Mouse (Mus musculus): ENCODE data around the gene Gm10799. TPM values are rescaled to one million over a fixed set of nuclear protein-coding genes. Genes with fewer than 3 reads are reported as not detected.

The Gm10799 gene
- polyA plus RNA-seq, 1 experiment from 2014 or later: not detected

- Histone ChIP-seq H3K9ac (ENCODE audit: low read depth, low read length) (no peak overlapping the region), H3K36me3 (ENCODE audit: control insufficient read depth, insufficient read depth) (peaks cover 32% of the 10 kb centered on the region), H3K27me3 (replicated peaks; ENCODE audit: control insufficient read depth, insufficient read depth, low read length) (no peaks in the 10 kb centered on the region), H3K4me3 (ENCODE audit: low read depth, low read length) (no peak overlapping the region), H3K4me1 (replicated peaks; ENCODE audit: control insufficient read depth, insufficient read depth, low read length) (no peaks in the 10 kb centered on the region), H3K27ac (ENCODE audit: low read depth, low read length) (no peak overlapping the region), H3K9me3 (ENCODE audit: control insufficient read depth) (no peaks in the 10 kb centered on the region), H3K4me2 (replicated peaks; ENCODE audit: low read depth) (no peak overlapping the region)
- 56% methylated on average over 3 of the region's 3 CpGs for WGBS
- no peak for ATAC-seq
- no peak for TF ChIP-seq CTCF (IDR thresholded peaks at IDR 0.05; ENCODE audit: low read depth)
Observed at GRCm38 (mm10) chr2:104036316-104036715, 32.0 kb downstream of the Gm10799 start.

- H3K27me3 ChIP-seq (replicated peaks; ENCODE audit: control insufficient read depth, insufficient read depth, low read length): no peaks in the 10 kb centered on the region
- no peak overlapping the region for H3K4me3 ChIP-seq (ENCODE audit: low read depth, low read length)
- H3K27ac ChIP-seq (ENCODE audit: low read depth, low read length): no peak overlapping the region
- 77% methylated on average over 6 of the region's 6 CpGs for WGBS
- no peak overlapping the region for H3K9ac ChIP-seq (ENCODE audit: low read depth, low read length)
- H3K4me2 ChIP-seq (replicated peaks; ENCODE audit: low read depth): no peak overlapping the region
- H3K4me1 ChIP-seq (replicated peaks; ENCODE audit: control insufficient read depth, insufficient read depth, low read length): no peaks in the 10 kb centered on the region
- TF ChIP-seq CTCF (IDR thresholded peaks at IDR 0.05; ENCODE audit: low read depth): no peak
- ATAC-seq: no peak
- H3K36me3 ChIP-seq (ENCODE audit: control insufficient read depth, insufficient read depth): peaks cover 32% of the 10 kb centered on the region
- H3K9me3 ChIP-seq (ENCODE audit: control insufficient read depth): no peaks in the 10 kb centered on the region
Observed at GRCm38 (mm10) chr2:104035595-104035994, 32.8 kb downstream of the Gm10799 start.

GRCm38 (mm10) chr2:104034832-104035472 lies 33.4 kb downstream of the Gm10799 start:
- 0 out of 2 replicates have a peak, but pooled peaks have one; percentile 23 for ATAC-seq
- Histone ChIP-seq H3K4me3 (ENCODE audit: low read depth, low read length) (no peak overlapping the region), H3K27ac (ENCODE audit: low read depth, low read length) (no peak overlapping the region), H3K36me3 (ENCODE audit: control insufficient read depth, insufficient read depth) (peaks cover 28% of the 10 kb centered on the region), H3K4me2 (replicated peaks; ENCODE audit: low read depth) (no peak overlapping the region), H3K27me3 (replicated peaks; ENCODE audit: control insufficient read depth, insufficient read depth, low read length) (no peaks in the 10 kb centered on the region), H3K9ac (ENCODE audit: low read depth, low read length) (no peak overlapping the region), H3K4me1 (replicated peaks; ENCODE audit: control insufficient read depth, insufficient read depth, low read length) (no peaks in the 10 kb centered on the region), H3K9me3 (ENCODE audit: control insufficient read depth) (no peaks in the 10 kb centered on the region)
- WGBS: 32% methylated on average over 3 of the region's 3 CpGs
- TF ChIP-seq CTCF (IDR thresholded peaks at IDR 0.05; ENCODE audit: low read depth): peak; percentile 97

GRCm38 (mm10) chr2:104032056-104032455 lies 36.3 kb downstream of the Gm10799 start:
- 69% methylated on average over 3 of the region's 3 CpGs for WGBS
- no peak for TF ChIP-seq CTCF (IDR thresholded peaks at IDR 0.05; ENCODE audit: low read depth)
- Histone ChIP-seq H3K27ac (ENCODE audit: low read depth, low read length) (no peak overlapping the region), H3K4me3 (ENCODE audit: low read depth, low read length) (no peak overlapping the region), H3K27me3 (replicated peaks; ENCODE audit: control insufficient read depth, insufficient read depth, low read length) (no peaks in the 10 kb centered on the region), H3K9ac (ENCODE audit: low read depth, low read length) (no peak overlapping the region), H3K4me2 (replicated peaks; ENCODE audit: low read depth) (no peak overlapping the region), H3K4me1 (replicated peaks; ENCODE audit: control insufficient read depth, insufficient read depth, low read length) (no peaks in the 10 kb centered on the region), H3K9me3 (ENCODE audit: control insufficient read depth) (no peaks in the 10 kb centered on the region), H3K36me3 (ENCODE audit: control insufficient read depth, insufficient read depth) (peaks cover 14% of the 10 kb centered on the region)
- ATAC-seq: no peak

GRCm38 (mm10) chr2:104030381-104030780 lies 38.0 kb downstream of the Gm10799 start:
- no peak for ATAC-seq
- 82% methylated on average over 3 of the region's 3 CpGs for WGBS
- Histone ChIP-seq H3K9me3 (ENCODE audit: control insufficient read depth) (no peaks in the 10 kb centered on the region), H3K4me1 (replicated peaks; ENCODE audit: control insufficient read depth, insufficient read depth, low read length) (no peaks in the 10 kb centered on the region), H3K27me3 (replicated peaks; ENCODE audit: control insufficient read depth, insufficient read depth, low read length) (no peaks in the 10 kb centered on the region), H3K4me2 (replicated peaks; ENCODE audit: low read depth) (no peak overlapping the region), H3K27ac (ENCODE audit: low read depth, low read length) (no peak overlapping the region), H3K36me3 (ENCODE audit: control insufficient read depth, insufficient read depth) (peaks cover 7% of the 10 kb centered on the region; the same call in 1 of the 2 replicates), H3K4me3 (ENCODE audit: low read depth, low read length) (no peak overlapping the region), H3K9ac (ENCODE audit: low read depth, low read length) (no peak overlapping the region)
- TF ChIP-seq CTCF (IDR thresholded peaks at IDR 0.05; ENCODE audit: low read depth): no peak

GRCm38 (mm10) chr2:104029074-104029473 lies 39.3 kb downstream of the Gm10799 start:
- H3K4me3 ChIP-seq (ENCODE audit: low read depth, low read length): peak overlapping the region; percentile 92; the same call in 1 of the 2 replicates
- WGBS: 43% methylated on average over 2 of the region's 2 CpGs
- no peak for ATAC-seq
- peaks cover 4% of the 10 kb centered on the region; the same call in 1 of the 2 replicates for H3K36me3 ChIP-seq (ENCODE audit: control insufficient read depth, insufficient read depth)
- no peak overlapping the region for H3K9ac ChIP-seq (ENCODE audit: low read depth, low read length)
- no peak overlapping the region for H3K27ac ChIP-seq (ENCODE audit: low read depth, low read length)
- no peak for TF ChIP-seq CTCF (IDR thresholded peaks at IDR 0.05; ENCODE audit: low read depth)
- no peaks in the 10 kb centered on the region for H3K9me3 ChIP-seq (ENCODE audit: control insufficient read depth)
- peak overlapping the region; percentile 76 for H3K4me2 ChIP-seq (replicated peaks; ENCODE audit: low read depth)
- H3K27me3 ChIP-seq (replicated peaks; ENCODE audit: control insufficient read depth, insufficient read depth, low read length): no peaks in the 10 kb centered on the region
- no peaks in the 10 kb centered on the region for H3K4me1 ChIP-seq (replicated peaks; ENCODE audit: control insufficient read depth, insufficient read depth, low read length)
